Mouse (Mus musculus): ENCODE measurements at regions not wholly inside any gene's neighbourhood (a gene's known extent, or its start where the extent isn't known, plus 50 kb on each side); places are given as distances from the start of the nearest gene placed in this dataset.

DNA sequence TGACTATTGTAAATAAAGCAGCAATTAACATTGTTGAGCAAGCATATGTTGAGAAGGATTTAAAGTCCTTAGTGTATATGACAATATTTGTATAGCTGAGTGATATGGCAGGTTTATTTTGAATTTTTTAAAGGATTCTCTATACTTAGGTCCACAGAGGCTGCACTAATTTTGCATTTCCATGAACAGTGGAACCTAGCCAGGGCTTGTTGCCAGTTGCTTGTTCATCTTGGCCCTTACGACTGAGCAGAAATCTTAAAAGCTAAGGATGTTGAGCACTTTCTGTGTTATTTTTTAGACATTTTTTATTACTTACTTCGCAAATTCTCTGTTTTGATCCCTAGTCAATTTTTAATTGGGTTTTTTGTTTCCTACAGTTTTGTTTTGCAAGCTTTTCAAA is 417.8 kb downstream of the Cdh7 start:
- intact Hi-C loops (cut with DNase I): no loop called here
- DNase-seq (ENCODE audit: low spot score in 2 of 2): peak in 1 of 2 experiments; percentile 3

DNA sequence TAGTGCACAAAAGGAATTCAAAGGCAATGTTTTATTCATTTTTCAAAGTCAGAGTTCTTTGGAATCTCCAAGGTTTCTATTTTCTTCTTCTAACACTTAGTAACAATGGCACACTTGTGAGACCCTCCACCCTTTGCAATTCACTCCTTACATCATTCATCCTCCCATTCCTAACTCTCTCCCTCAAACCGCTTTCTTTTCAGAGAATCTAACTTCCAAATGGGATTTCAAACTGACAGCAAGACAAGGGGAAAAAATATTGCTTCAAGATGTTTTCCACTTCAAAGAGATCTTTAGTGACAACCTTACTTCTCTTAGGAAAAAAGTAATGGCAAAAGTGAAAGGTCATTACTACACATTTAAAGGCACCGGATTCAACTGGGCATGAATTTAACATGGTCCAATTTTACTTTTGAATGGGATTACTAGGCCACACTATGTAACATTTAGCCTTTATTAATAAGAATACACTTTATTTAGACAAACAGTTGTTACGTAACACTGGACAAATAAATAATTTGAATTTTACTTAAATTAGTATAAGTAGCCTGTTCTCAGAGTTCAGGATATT is 465.6 kb downstream of the Cdh7 start:
- no peak for DNase-seq (ENCODE audit: low spot score in 2 of 2)

DNA sequence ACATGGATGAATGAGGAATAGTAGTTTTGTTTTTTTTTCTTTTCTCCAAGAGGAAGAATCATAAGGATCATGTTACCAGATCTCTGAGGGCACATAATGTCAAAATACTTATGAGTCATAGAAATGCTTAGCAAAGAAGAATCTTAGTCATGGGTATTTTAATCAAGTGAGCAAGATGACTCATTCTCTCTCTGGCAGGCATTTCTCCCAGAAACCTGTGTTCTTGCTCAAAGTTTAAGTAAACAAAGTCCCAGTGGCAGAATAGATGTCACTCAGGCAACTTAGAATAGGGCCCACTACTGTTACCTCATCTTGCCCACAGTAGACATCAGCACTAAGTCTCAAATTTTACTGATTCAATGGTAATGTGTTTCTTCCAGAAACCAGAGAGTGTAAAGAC is 493.9 kb downstream of the Cdh19 start:
- DNase-seq (ENCODE audit: low spot score in 2 of 2): peak in 1 of 2 experiments; percentile 39
- intact Hi-C loops (cut with DNase I): no loop called here

More for the DNA sequence above, 465.6 kb downstream of the Cdh7 start:
- intact Hi-C loops (cut with DNase I): no loop called here

DNA sequence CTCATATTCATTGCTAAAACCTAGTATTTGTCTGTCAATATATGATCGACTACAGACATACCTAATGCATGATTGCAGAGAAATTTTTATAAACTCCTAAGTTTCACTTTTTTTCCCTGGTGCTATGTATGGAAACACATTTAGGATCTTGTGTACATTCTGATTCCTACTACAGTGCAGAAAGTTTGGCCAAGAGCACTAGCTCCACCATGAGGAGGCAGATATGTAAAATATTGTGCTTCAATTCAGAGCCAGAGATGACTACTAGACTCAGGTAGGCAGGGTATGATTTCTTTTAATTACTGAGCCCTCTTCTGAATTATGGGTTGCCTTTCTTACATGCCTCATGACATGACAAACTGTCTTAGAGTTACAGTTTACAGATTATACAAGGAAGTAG is 488.0 kb downstream of the Cdh19 start:
- DNase-seq (ENCODE audit: low spot score in 2 of 2): peak in 1 of 2 experiments; percentile 13
- intact Hi-C loops (cut with DNase I): no loop called here

Measured in left cerebral cortex, postnatal 25 days (tissue).